Mouse (Mus musculus) C2C12 (cell line): ENCODE measurements at regions not wholly inside any gene's neighbourhood (a gene's known extent, or its start where the extent isn't known, plus 50 kb on each side); places are given as distances from the start of the nearest gene placed in this dataset.
A peak's percentile ranks its signal among the peaks of the same experiment; 100 is the strongest.

Source experiments
- H3K27me3 ChIP-seq: one replicate; pipeline ENCODE4 v1.6.1; 2011; ENCODE audit not compliant: control insufficient read depth, insufficient read depth, insufficient read length
- H3K36me3 ChIP-seq: one replicate; pipeline ENCODE4 v1.6.1; 2011; ENCODE audit not compliant: control insufficient read depth, insufficient read depth
- H3K4me3 ChIP-seq: one replicate; pipeline ENCODE4 v1.5.1; 2011; ENCODE audit warnings: mild to moderate bottlenecking, control low read depth; ENCODE audit not compliant: poor library complexity, insufficient read depth, severe bottlenecking
- H3K79me2 ChIP-seq: one replicate; pipeline ENCODE4 v1.6.1; 2011; ENCODE audit not compliant: control insufficient read depth, insufficient read depth
- H3K79me3 ChIP-seq: one replicate; pipeline ENCODE4 v1.6.1; 2011; ENCODE audit warnings: low read depth, control low read depth
- H3ac ChIP-seq: one replicate; pipeline ENCODE3; 2011; ENCODE audit warnings: low read depth; ENCODE audit not compliant: control insufficient read depth, insufficient read length
- CEBPB ChIP-seq: IDR thresholded peaks from one replicate; pipeline ENCODE4 v1.6.1; 2011; ENCODE audit warnings: low read depth, mild to moderate bottlenecking, control low read depth, moderate library complexity
- CTCF ChIP-seq: IDR thresholded peaks from one replicate; pipeline ENCODE4 v1.5.1; 2011; ENCODE audit not compliant: control insufficient read depth, insufficient read depth, insufficient read length
- FOSL1 ChIP-seq: IDR thresholded peaks from one replicate; pipeline ENCODE4 v1.8.0; 2011; ENCODE audit warnings: mild to moderate bottlenecking, low read length; ENCODE audit not compliant: poor library complexity, insufficient read depth, severe bottlenecking
- MAX ChIP-seq: IDR thresholded peaks from one replicate; pipeline ENCODE4 v1.6.1; 2011; ENCODE audit warnings: mild to moderate bottlenecking, control low read depth
- MYOD1 ChIP-seq: IDR thresholded peaks from one replicate; pipeline ENCODE4 v1.6.1; 2011; ENCODE audit warnings: low read depth; ENCODE audit not compliant: control insufficient read depth, insufficient read length
- MYOG ChIP-seq: IDR thresholded peaks from one replicate; pipeline ENCODE4 v1.6.1; 2011; ENCODE audit not compliant: control insufficient read depth, insufficient read length; ENCODE audit errors: extremely low read depth
- USF1 ChIP-seq: IDR thresholded peaks from one replicate; pipeline ENCODE4 v1.6.1; 2011; ENCODE audit warnings: low read depth, mild to moderate bottlenecking, control low read depth, moderate library complexity

DNA sequence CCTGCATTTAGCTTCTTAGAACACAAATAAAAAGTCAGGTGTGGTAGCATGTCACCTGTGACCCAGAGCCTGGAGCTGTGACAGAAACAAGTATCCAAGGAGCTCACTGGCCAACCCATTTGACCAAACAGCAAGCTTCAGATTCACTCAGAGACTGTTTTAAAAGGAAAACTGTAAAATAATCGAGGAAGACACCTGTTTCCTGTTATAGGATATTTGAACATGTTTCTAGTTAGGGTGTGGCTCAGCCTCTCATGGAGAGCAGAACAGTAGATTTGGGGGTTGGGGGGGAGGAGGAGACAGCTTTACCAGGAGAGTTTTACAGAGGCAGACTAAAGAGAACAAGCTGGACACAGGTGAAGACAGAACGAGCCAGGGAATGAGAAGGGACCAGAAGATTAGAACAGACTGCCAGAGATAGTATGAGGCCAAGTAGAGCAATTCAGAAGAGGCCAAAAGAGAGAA, 230.6 kb downstream of the Cd47 start:
- Histone ChIP-seq H3K36me3 (no peaks in the 10 kb centered on the region), H3K27me3 (no peaks in the 10 kb centered on the region), H3K79me3 (no peaks in the 10 kb centered on the region), H3ac (no peak overlapping the region), H3K79me2 (no peaks in the 10 kb centered on the region), H3K4me3 (no peak overlapping the region)
- no peak for TF ChIP-seq CEBPB
- no peak for TF ChIP-seq FOSL1
- TF ChIP-seq MYOD1: no peak
- no peak for TF ChIP-seq MYOG
- no peak for TF ChIP-seq CTCF
- TF ChIP-seq USF1: no peak
- no peak for TF ChIP-seq MAX

DNA sequence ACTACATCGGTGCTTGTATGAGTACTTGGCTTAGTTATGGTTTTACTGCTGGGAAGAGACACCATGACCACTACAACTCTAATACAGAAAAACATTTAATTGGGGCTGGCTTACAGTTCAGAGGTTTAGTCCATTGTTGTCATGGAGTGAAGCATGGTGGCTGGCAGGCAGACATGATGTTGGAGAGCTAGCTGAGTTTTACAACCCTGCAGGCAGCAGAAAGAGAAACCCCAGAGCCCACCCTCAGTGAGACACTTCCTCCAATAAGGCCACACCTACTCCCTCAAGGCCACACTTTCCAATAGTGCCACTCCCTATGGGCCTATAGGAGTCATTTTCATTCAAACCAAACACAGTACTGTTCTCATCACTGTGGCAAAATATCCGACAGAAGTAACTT, 232.5 kb downstream of the Cd47 start:
- no peaks in the 10 kb centered on the region for H3K36me3 ChIP-seq
- no peaks in the 10 kb centered on the region for H3K27me3 ChIP-seq
- no peaks in the 10 kb centered on the region for H3K79me2 ChIP-seq
- no peaks in the 10 kb centered on the region for H3K79me3 ChIP-seq
- H3ac ChIP-seq: no peak overlapping the region
- H3K4me3 ChIP-seq: no peak overlapping the region
- no peak for TF ChIP-seq USF1
- TF ChIP-seq MYOD1: no peak
- TF ChIP-seq CEBPB: no peak
- TF ChIP-seq CTCF: no peak
- TF ChIP-seq MAX: no peak
- TF ChIP-seq FOSL1: no peak

DNA sequence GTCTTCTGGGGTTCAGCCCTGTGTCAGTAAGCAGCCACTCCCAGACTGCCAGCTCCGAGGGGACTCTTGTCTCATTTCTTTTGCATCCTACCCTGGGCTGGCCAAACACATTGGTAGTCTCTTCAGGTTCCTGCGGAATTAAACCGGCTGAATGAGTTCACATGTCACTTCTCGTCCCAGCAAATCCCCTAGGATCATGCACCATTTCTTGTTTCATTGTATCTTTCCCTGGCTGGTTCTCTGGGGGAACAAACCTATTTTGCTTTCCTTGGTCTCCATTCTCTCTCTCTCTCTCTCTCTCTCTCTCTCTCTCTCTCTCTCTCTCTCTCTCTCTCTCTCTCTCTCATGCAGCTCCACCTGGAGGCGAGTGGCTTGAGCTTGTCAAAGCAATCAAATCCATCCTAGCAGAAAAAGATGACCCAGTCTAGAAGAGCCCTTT, 236.0 kb downstream of the Cd47 start:
- Histone ChIP-seq H3ac (no peak overlapping the region), H3K79me2 (no peaks in the 10 kb centered on the region), H3K4me3 (no peak overlapping the region), H3K36me3 (no peaks in the 10 kb centered on the region), H3K79me3 (no peaks in the 10 kb centered on the region), H3K27me3 (no peaks in the 10 kb centered on the region)
- TF ChIP-seq USF1 (no peak), CEBPB (no peak), MAX (no peak), MYOD1 (no peak), CTCF (no peak), FOSL1 (no peak), MYOG (no peak)

DNA sequence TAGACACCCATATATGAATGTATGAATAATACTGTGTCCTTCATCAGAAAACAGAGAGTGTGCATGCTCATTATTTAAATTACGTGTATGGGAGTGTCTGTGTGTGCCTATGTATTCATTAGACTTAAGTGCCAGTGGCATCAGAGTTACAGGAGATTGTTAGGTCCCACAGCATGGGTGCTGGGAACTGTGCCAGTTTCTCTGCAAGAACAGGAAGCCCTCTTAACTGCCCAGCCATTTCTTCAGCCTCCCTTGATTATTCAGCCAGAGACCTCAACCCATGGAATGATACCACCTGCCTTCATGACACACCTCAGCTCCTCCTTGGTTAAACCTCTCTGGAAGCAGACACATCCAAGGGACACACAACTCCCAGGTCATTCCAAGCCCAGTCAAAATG, 243.8 kb downstream of the Cd47 start:
- no peaks in the 10 kb centered on the region for H3K36me3 ChIP-seq
- no peaks in the 10 kb centered on the region for H3K27me3 ChIP-seq
- H3K79me3 ChIP-seq: no peaks in the 10 kb centered on the region
- H3ac ChIP-seq: no peak overlapping the region
- TF ChIP-seq MAX: no peak
- TF ChIP-seq FOSL1: no peak
- TF ChIP-seq MYOG: no peak
- TF ChIP-seq MYOD1: no peak
- no peak for TF ChIP-seq CEBPB
- no peak for TF ChIP-seq CTCF
- TF ChIP-seq USF1: no peak
- no peak overlapping the region for H3K4me3 ChIP-seq
- no peaks in the 10 kb centered on the region for H3K79me2 ChIP-seq

DNA sequence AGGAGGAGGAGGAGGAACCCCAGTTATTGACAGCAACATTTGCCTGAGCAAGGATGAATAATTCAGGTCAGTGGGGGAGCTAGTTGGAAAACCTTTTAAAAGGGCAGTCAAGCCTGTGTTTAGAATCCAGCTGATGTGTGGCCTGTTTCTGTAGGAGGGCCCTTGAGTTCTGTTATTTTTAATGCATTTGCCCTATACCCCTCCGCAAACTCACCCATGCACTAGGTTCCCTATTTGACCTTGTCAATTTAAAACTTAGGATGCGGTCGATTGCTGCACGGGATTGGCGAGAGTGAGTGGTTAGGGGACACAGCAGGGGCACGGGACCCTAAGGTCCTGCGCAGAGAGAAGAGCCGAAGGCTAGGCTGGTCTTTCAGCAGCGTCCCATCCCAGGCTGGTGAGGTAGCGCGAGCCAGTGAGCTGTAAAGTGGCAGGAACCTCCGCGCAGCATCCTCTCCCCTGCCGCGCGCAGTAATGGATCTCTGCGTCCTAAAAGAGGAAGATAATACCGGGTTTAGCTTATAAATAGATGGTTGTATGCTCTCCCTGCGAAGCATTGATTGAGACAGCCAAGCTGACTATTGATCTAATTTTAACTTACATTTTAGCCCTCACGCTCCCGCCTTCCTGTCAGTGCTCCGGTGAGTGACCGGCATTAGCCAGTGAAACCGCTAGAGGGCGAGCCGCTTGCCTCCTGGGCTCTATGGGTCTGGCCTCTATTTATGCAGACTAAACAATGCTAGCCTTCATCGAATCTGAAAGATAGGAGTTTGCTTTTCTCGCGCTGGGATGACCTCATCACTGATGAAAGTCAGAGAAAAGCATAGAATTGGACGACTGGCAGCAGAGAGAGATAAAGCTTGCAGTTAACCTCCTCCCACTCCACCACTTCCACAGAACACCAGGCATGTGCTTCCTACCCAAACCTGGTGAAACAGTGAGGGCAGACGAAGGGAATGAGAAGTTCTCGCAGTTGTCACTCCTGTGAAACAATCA, 245.5 kb downstream of the Cd47 start:
- Histone ChIP-seq H3ac (no peak overlapping the region), H3K4me3 (no peak overlapping the region), H3K36me3 (no peaks in the 10 kb centered on the region), H3K79me3 (no peaks in the 10 kb centered on the region), H3K27me3 (no peaks in the 10 kb centered on the region), H3K79me2 (no peaks in the 10 kb centered on the region)
- TF ChIP-seq CTCF (peak; percentile 34), USF1 (no peak)

DNA sequence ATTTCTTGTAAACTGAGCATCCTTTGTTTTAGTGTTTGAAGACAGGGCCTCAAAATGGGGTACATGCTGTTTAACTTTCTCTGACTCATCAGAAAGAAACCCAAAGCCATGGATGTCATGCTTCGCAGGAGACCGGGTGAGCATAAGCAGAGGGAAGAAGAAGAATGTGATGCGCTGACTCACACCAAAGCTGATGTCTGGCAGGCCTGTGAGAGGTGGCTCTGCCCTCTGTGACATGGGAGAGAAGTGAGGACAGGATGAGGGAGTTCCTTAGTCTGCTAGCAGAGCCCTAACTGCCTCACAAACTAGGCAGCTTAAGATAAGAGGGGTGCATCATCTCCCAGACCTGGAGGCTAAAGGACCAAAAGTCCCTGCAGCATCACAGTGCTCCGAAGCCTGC, 263.2 kb downstream of the Cd47 start:
- no peaks in the 10 kb centered on the region for H3K36me3 ChIP-seq
- TF ChIP-seq MAX (peak; percentile 65), CEBPB (no peak), USF1 (no peak), MYOG (no peak), FOSL1 (peak; percentile 53)
- no peaks in the 10 kb centered on the region for H3K79me2 ChIP-seq
- no peaks in the 10 kb centered on the region for H3K79me3 ChIP-seq
- H3K27me3 ChIP-seq: no peaks in the 10 kb centered on the region
- H3K4me3 ChIP-seq: no peak overlapping the region
- H3ac ChIP-seq: no peak overlapping the region
